Mouse (Mus musculus): Measurements from ENCODE around the gene Asb1.

Asb1 gene

GRCm38 (mm10) chr1:91545226-91545625 lies 4.9 kb downstream of the Asb1 start:
- DNase-seq (ENCODE audit: low read depth, low spot score) = peak; percentile 31

- no peak for DNase-seq (ENCODE audit: low read depth, low spot score)
These were observed 7.2 kb downstream of the Asb1 start for GRCm38 (mm10) chr1:91547567-91547966.

- DNase-seq (ENCODE audit: low read depth, low spot score) = no peak
These were observed 8.7 kb downstream of the Asb1 start for GRCm38 (mm10) chr1:91549073-91549472.

- no peak for DNase-seq (ENCODE audit: low read depth, low spot score)
These were observed 16.8 kb downstream of the Asb1 start for GRCm38 (mm10) chr1:91557099-91557498.

GRCm38 (mm10) chr1:91561226-91561625 lies 20.9 kb downstream of the Asb1 start:
- DNase-seq (ENCODE audit: low read depth, low spot score) = peak; percentile 5

GRCm38 (mm10) chr1:91562977-91563590 lies 22.7 kb downstream of the Asb1 start:
- DNase-seq (ENCODE audit: low read depth, low spot score) = peak; percentile 37

GRCm38 (mm10) chr1:91564004-91564403 lies 23.7 kb downstream of the Asb1 start:
- peak; percentile 14 for DNase-seq (ENCODE audit: low read depth, low spot score)

GRCm38 (mm10) chr1:91564598-91564997 lies 24.3 kb downstream of the Asb1 start:
- no peak for DNase-seq (ENCODE audit: low read depth, low spot score)

- DNase-seq (ENCODE audit: low read depth, low spot score) = no peak
These were observed 26.9 kb downstream of the Asb1 start for GRCm38 (mm10) chr1:91567269-91567668.

- DNase-seq (ENCODE audit: low read depth, low spot score) = no peak
These were observed 32.1 kb downstream of the Asb1 start for GRCm38 (mm10) chr1:91572458-91572857.

- peak; percentile 72 for DNase-seq (ENCODE audit: low read depth, low spot score)
These were observed 33.9 kb downstream of the Asb1 start for GRCm38 (mm10) chr1:91574208-91574607.

GRCm38 (mm10) chr1:91577883-91578517 lies 37.7 kb downstream of the Asb1 start:
- DNase-seq (ENCODE audit: low read depth, low spot score) = no peak

GRCm38 (mm10) chr1:91580503-91580902 lies 40.2 kb downstream of the Asb1 start:
- no peak for DNase-seq (ENCODE audit: low read depth, low spot score)

GRCm38 (mm10) chr1:91581206-91581605 lies 40.9 kb downstream of the Asb1 start:
- DNase-seq (ENCODE audit: low read depth, low spot score) = no peak

- no peak for DNase-seq (ENCODE audit: low read depth, low spot score)
These were observed 44.9 kb downstream of the Asb1 start for GRCm38 (mm10) chr1:91584969-91585835.

GRCm38 (mm10) chr1:91589738-91590137 lies 49.4 kb downstream of the Asb1 start:
- no peak for DNase-seq (ENCODE audit: low read depth, low spot score)

- DNase-seq (ENCODE audit: low read depth, low spot score) = no peak
These were observed 55.2 kb downstream of the Asb1 start for GRCm38 (mm10) chr1:91595521-91596020.

- peak; percentile 76 for DNase-seq (ENCODE audit: low read depth, low spot score)
These were observed 57.3 kb downstream of the Asb1 start for GRCm38 (mm10) chr1:91597611-91598010.

GRCm38 (mm10) chr1:91600671-91601361 lies 60.5 kb downstream of the Asb1 start:
- DNase-seq (ENCODE audit: low read depth, low spot score) = peak; percentile 85

GRCm38 (mm10) chr1:91601362-91602096 lies 61.2 kb downstream of the Asb1 start:
- no peak for DNase-seq (ENCODE audit: low read depth, low spot score)

GRCm38 (mm10) chr1:91605632-91606031 lies 65.3 kb downstream of the Asb1 start:
- no peak for DNase-seq (ENCODE audit: low read depth, low spot score)
